Mouse (Mus musculus): ENCODE measurements at regions not wholly inside any gene's neighbourhood (a gene's known extent, or its start where the extent isn't known, plus 50 kb on each side); places are given as distances from the start of the nearest gene placed in this dataset.

- no peak for ATAC-seq (ENCODE audit: low FRiP score, low TSS enrichment)
- H3K27ac ChIP-seq (replicated peaks; ENCODE audit: low read depth, low read length) = no peak overlapping the region
- no peaks in the 10 kb centered on the region for H3K36me3 ChIP-seq (ENCODE audit: control insufficient read depth, insufficient read depth, low read length)
- H3K4me3 ChIP-seq (replicated peaks; ENCODE audit: low read depth, low read length) = no peak overlapping the region
- no peak for DNase-seq
- no peak overlapping the region for H3K9ac ChIP-seq (replicated peaks; ENCODE audit: low read length)
- WGBS = 87% methylated on average over 3 of the region's 3 CpGs
- H3K4me1 ChIP-seq (ENCODE audit: control insufficient read depth, insufficient read depth, low read length) = no peaks in the 10 kb centered on the region
- H3K9me3 ChIP-seq (ENCODE audit: control insufficient read depth, low read length) = no peaks in the 10 kb centered on the region
- no peaks in the 10 kb centered on the region for H3K27me3 ChIP-seq (ENCODE audit: control insufficient read depth, insufficient read depth, low read length)
- no peak overlapping the region for H3K4me2 ChIP-seq (ENCODE audit: low read length)
Observed at GRCm38 (mm10) chr3:41483582-41483981, 71.9 kb upstream of the Jade1 start.

- H3K4me3 ChIP-seq (replicated peaks; ENCODE audit: low read depth, low read length) = no peak overlapping the region
- no peaks in the 10 kb centered on the region for H3K4me1 ChIP-seq (ENCODE audit: control insufficient read depth, insufficient read depth, low read length)
- no peaks in the 10 kb centered on the region for H3K27me3 ChIP-seq (ENCODE audit: control insufficient read depth, insufficient read depth, low read length)
- no peaks in the 10 kb centered on the region for H3K9me3 ChIP-seq (ENCODE audit: control insufficient read depth, low read length)
- DNase-seq = no peak
- no peak overlapping the region for H3K9ac ChIP-seq (replicated peaks; ENCODE audit: low read length)
- no peaks in the 10 kb centered on the region for H3K36me3 ChIP-seq (ENCODE audit: control insufficient read depth, insufficient read depth, low read length)
- H3K4me2 ChIP-seq (ENCODE audit: low read length) = no peak overlapping the region
- 86% methylated on average over 5 of the region's 5 CpGs for WGBS
- no peak for ATAC-seq (ENCODE audit: low FRiP score, low TSS enrichment)
- H3K27ac ChIP-seq (replicated peaks; ENCODE audit: low read depth, low read length) = no peak overlapping the region
Observed at GRCm38 (mm10) chr3:41482881-41483494, 72.5 kb upstream of the Jade1 start.

GRCm38 (mm10) chr3:41480186-41480585 is 75.3 kb upstream of the Jade1 start:
- no peak overlapping the region for H3K4me3 ChIP-seq (replicated peaks; ENCODE audit: low read depth, low read length)
- ATAC-seq (ENCODE audit: low FRiP score, low TSS enrichment) (no peak), DNase-seq (no peak)
- H3K27me3 ChIP-seq (ENCODE audit: control insufficient read depth, insufficient read depth, low read length) = no peaks in the 10 kb centered on the region
- H3K9me3 ChIP-seq (ENCODE audit: control insufficient read depth, low read length) = no peaks in the 10 kb centered on the region
- no peak overlapping the region for H3K27ac ChIP-seq (replicated peaks; ENCODE audit: low read depth, low read length)
- H3K9ac ChIP-seq (replicated peaks; ENCODE audit: low read length) = no peak overlapping the region
- H3K4me1 ChIP-seq (ENCODE audit: control insufficient read depth, insufficient read depth, low read length) = no peaks in the 10 kb centered on the region
- 80% methylated on average over 3 of the region's 3 CpGs for WGBS
- H3K4me2 ChIP-seq (ENCODE audit: low read length) = no peak overlapping the region
- H3K36me3 ChIP-seq (ENCODE audit: control insufficient read depth, insufficient read depth, low read length) = no peaks in the 10 kb centered on the region

GRCm38 (mm10) chr3:41478971-41479370 is 76.6 kb upstream of the Jade1 start:
- no peak overlapping the region for H3K4me2 ChIP-seq (ENCODE audit: low read length)
- no peak overlapping the region for H3K4me3 ChIP-seq (replicated peaks; ENCODE audit: low read depth, low read length)
- H3K4me1 ChIP-seq (ENCODE audit: control insufficient read depth, insufficient read depth, low read length) = no peaks in the 10 kb centered on the region
- DNase-seq = no peak
- H3K27ac ChIP-seq (replicated peaks; ENCODE audit: low read depth, low read length) = no peak overlapping the region
- H3K27me3 ChIP-seq (ENCODE audit: control insufficient read depth, insufficient read depth, low read length) = no peaks in the 10 kb centered on the region
- H3K9ac ChIP-seq (replicated peaks; ENCODE audit: low read length) = no peak overlapping the region
- no peak for ATAC-seq (ENCODE audit: low FRiP score, low TSS enrichment)
- no peaks in the 10 kb centered on the region for H3K9me3 ChIP-seq (ENCODE audit: control insufficient read depth, low read length)
- 91% methylated on average over 2 of the region's 2 CpGs for WGBS
- H3K36me3 ChIP-seq (ENCODE audit: control insufficient read depth, insufficient read depth, low read length) = no peaks in the 10 kb centered on the region

GRCm38 (mm10) chr3:41476516-41476915 is 79.0 kb upstream of the Jade1 start:
- WGBS = 93% methylated on average over 6 of the region's 6 CpGs
- Histone ChIP-seq H3K36me3 (ENCODE audit: control insufficient read depth, insufficient read depth, low read length) (no peaks in the 10 kb centered on the region), H3K27ac (replicated peaks; ENCODE audit: low read depth, low read length) (no peak overlapping the region), H3K4me2 (ENCODE audit: low read length) (no peak overlapping the region), H3K27me3 (ENCODE audit: control insufficient read depth, insufficient read depth, low read length) (no peaks in the 10 kb centered on the region), H3K4me3 (replicated peaks; ENCODE audit: low read depth, low read length) (no peak overlapping the region), H3K4me1 (ENCODE audit: control insufficient read depth, insufficient read depth, low read length) (no peaks in the 10 kb centered on the region), H3K9me3 (ENCODE audit: control insufficient read depth, low read length) (no peaks in the 10 kb centered on the region), H3K9ac (replicated peaks; ENCODE audit: low read length) (no peak overlapping the region)
- ATAC-seq (ENCODE audit: low FRiP score, low TSS enrichment) (no peak), DNase-seq (no peak)

- DNase-seq (no peak), ATAC-seq (ENCODE audit: low FRiP score, low TSS enrichment) (no peak)
- no peak overlapping the region for H3K4me3 ChIP-seq (replicated peaks; ENCODE audit: low read depth, low read length)
- no peaks in the 10 kb centered on the region for H3K36me3 ChIP-seq (ENCODE audit: control insufficient read depth, insufficient read depth, low read length)
- H3K4me2 ChIP-seq (ENCODE audit: low read length) = no peak overlapping the region
- H3K27me3 ChIP-seq (ENCODE audit: control insufficient read depth, insufficient read depth, low read length) = no peaks in the 10 kb centered on the region
- 92% methylated on average over 3 of the region's 3 CpGs for WGBS
- H3K4me1 ChIP-seq (ENCODE audit: control insufficient read depth, insufficient read depth, low read length) = no peaks in the 10 kb centered on the region
- no peak overlapping the region for H3K9ac ChIP-seq (replicated peaks; ENCODE audit: low read length)
- H3K9me3 ChIP-seq (ENCODE audit: control insufficient read depth, low read length) = no peaks in the 10 kb centered on the region
- no peak overlapping the region for H3K27ac ChIP-seq (replicated peaks; ENCODE audit: low read depth, low read length)
Observed at GRCm38 (mm10) chr3:41472586-41472985, 82.9 kb upstream of the Jade1 start.

- DNase-seq = no peak
- Histone ChIP-seq H3K4me3 (replicated peaks; ENCODE audit: low read depth, low read length) (no peak overlapping the region), H3K4me1 (ENCODE audit: control insufficient read depth, insufficient read depth, low read length) (no peaks in the 10 kb centered on the region), H3K27ac (replicated peaks; ENCODE audit: low read depth, low read length) (no peak overlapping the region), H3K9ac (replicated peaks; ENCODE audit: low read length) (no peak overlapping the region), H3K4me2 (ENCODE audit: low read length) (no peak overlapping the region), H3K9me3 (ENCODE audit: control insufficient read depth, low read length) (no peaks in the 10 kb centered on the region), H3K27me3 (ENCODE audit: control insufficient read depth, insufficient read depth, low read length) (no peaks in the 10 kb centered on the region), H3K36me3 (ENCODE audit: control insufficient read depth, insufficient read depth, low read length) (no peaks in the 10 kb centered on the region)
- WGBS = 76% methylated on average over 6 of the region's 6 CpGs
- ATAC-seq (ENCODE audit: low FRiP score, low TSS enrichment) = no peak
Observed at GRCm38 (mm10) chr3:41469106-41469505, 86.4 kb upstream of the Jade1 start.

GRCm38 (mm10) chr3:41467857-41468256 is 87.7 kb upstream of the Jade1 start:
- 79% methylated on average over 1 of the region's 1 CpGs for WGBS
- Histone ChIP-seq H3K27ac (replicated peaks; ENCODE audit: low read depth, low read length) (no peak overlapping the region), H3K36me3 (ENCODE audit: control insufficient read depth, insufficient read depth, low read length) (no peaks in the 10 kb centered on the region), H3K4me1 (ENCODE audit: control insufficient read depth, insufficient read depth, low read length) (no peaks in the 10 kb centered on the region), H3K9me3 (ENCODE audit: control insufficient read depth, low read length) (no peaks in the 10 kb centered on the region), H3K9ac (replicated peaks; ENCODE audit: low read length) (no peak overlapping the region), H3K27me3 (ENCODE audit: control insufficient read depth, insufficient read depth, low read length) (no peaks in the 10 kb centered on the region), H3K4me2 (ENCODE audit: low read length) (no peak overlapping the region), H3K4me3 (replicated peaks; ENCODE audit: low read depth, low read length) (no peak overlapping the region)
- DNase-seq (no peak), ATAC-seq (ENCODE audit: low FRiP score, low TSS enrichment) (no peak)

GRCm38 (mm10) chr3:41465893-41466292 is 89.6 kb upstream of the Jade1 start:
- H3K9me3 ChIP-seq (ENCODE audit: control insufficient read depth, low read length) = no peaks in the 10 kb centered on the region

More at GRCm38 (mm10) chr3:41465893-41466292, 89.6 kb upstream of the Jade1 start:
- Histone ChIP-seq H3K4me3 (replicated peaks; ENCODE audit: low read depth, low read length) (no peak overlapping the region), H3K36me3 (ENCODE audit: control insufficient read depth, insufficient read depth, low read length) (no peaks in the 10 kb centered on the region), H3K27ac (replicated peaks; ENCODE audit: low read depth, low read length) (no peak overlapping the region), H3K4me1 (ENCODE audit: control insufficient read depth, insufficient read depth, low read length) (no peaks in the 10 kb centered on the region), H3K4me2 (ENCODE audit: low read length) (no peak overlapping the region), H3K9ac (replicated peaks; ENCODE audit: low read length) (no peak overlapping the region), H3K27me3 (ENCODE audit: control insufficient read depth, insufficient read depth, low read length) (no peaks in the 10 kb centered on the region)
- no peak for DNase-seq
- ATAC-seq (ENCODE audit: low FRiP score, low TSS enrichment) = no peak
- WGBS = 78% methylated on average over 2 of the region's 2 CpGs
